Mouse (Mus musculus) hindbrain, embryonic 11.5 days (tissue): ENCODE measurements around the gene Mical2. TPM values are rescaled to one million over a fixed set of nuclear protein-coding genes. Genes with fewer than 3 reads are reported as not detected.

ENCODE experiments used
- polyA plus RNA-seq: library from polyadenylated mRNA; unstranded; fragments of >200 nt; fragmentation: Nextera tagmentation; extraction: Ambion mirVana; gene quantifications from 2 replicates; pipeline ENCODE4 v1.2.1, GENCODE M21; 2014

Mical2 gene
- polyA plus RNA-seq, 1 experiment from 2014 or later: 1.7 TPM

Other genes with a start within 250 kb of the Mical2 start
- 94.4 and 108 TPM in 2 replicates for gene Usp47, start 202.4 kb upstream of the Mical2 start, polyA plus RNA-seq
- gene Dkk3, start 66.8 kb upstream of the Mical2 start, polyA plus RNA-seq: 10.6 and 12.2 TPM in 2 replicates
- gene Parva, start 201.6 kb downstream of the Mical2 start, polyA plus RNA-seq: 47.2 TPM in 2 replicates